In genomic region chr15:94254091-94254860, GRCm38 (mm10) we compare ENCODE assay signal across 9 mouse cellular contexts.
DNase-seq lines count a peak whose midpoint lies in the region; ATAC-seq and TF ChIP-seq lines count a peak whose summit lies in the region.
"Had no signal": no experiment of that assay in that cellular context is flagged by ENCODE, and none has a peak within 500 bp of the region (broad histone marks: within the 10 kb centered on the region; RNA-seq: fewer than 3 reads in every experiment).

No protein-coding gene starts in this region.

- no peak overlapping the region for H3K9ac ChIP-seq in intestine, postnatal 0 days (ENCODE audit: low read depth, low read length)
- no peak overlapping the region for H3K9ac ChIP-seq in intestine, embryonic 15.5 days
- no peak overlapping the region for H3K9ac ChIP-seq in kidney, embryonic 16.5 days (replicated peaks; ENCODE audit: low read length)

- H3K27ac ChIP-seq in intestine, postnatal 0 days (ENCODE audit: low read depth, low read length) = no peak overlapping the region
- no peak overlapping the region for H3K27ac ChIP-seq in intestine, embryonic 15.5 days
- 0 out of 2 replicates have a peak overlapping the region, but pooled peaks have one; percentile 9 for H3K27ac ChIP-seq in limb, embryonic 10.5 days
- no peak overlapping the region for H3K27ac ChIP-seq in kidney, embryonic 16.5 days (ENCODE audit: low read length)

- 79% methylated on average over 14 of the region's 14 CpGs for WGBS in intestine, postnatal 0 days
- WGBS in intestine, embryonic 15.5 days = 81% methylated on average over 14 of the region's 14 CpGs
- 89% methylated on average over 14 of the region's 14 CpGs for WGBS in limb, embryonic 10.5 days
- 78% methylated on average over 14 of the region's 14 CpGs for WGBS in kidney, embryonic 16.5 days

- no peak overlapping the region for H3K4me3 ChIP-seq in intestine, postnatal 0 days (ENCODE audit: low read depth, low read length)
- no peak overlapping the region for H3K4me3 ChIP-seq in intestine, embryonic 15.5 days (replicated peaks)
- H3K4me3 ChIP-seq in limb, embryonic 10.5 days = no peak overlapping the region
- no peak overlapping the region for H3K4me3 ChIP-seq in kidney, embryonic 16.5 days (ENCODE audit: low read length)
- H3K4me3 ChIP-seq: erythroblast, embryonic 14.5 days had no signal

- no peaks in the 10 kb centered on the region for H3K36me3 ChIP-seq in intestine, postnatal 0 days (ENCODE audit: control insufficient read depth, insufficient read depth)
- H3K36me3 ChIP-seq in intestine, embryonic 15.5 days = no peaks in the 10 kb centered on the region
- no peaks in the 10 kb centered on the region for H3K36me3 ChIP-seq in limb, embryonic 10.5 days
- H3K36me3 ChIP-seq in kidney, embryonic 16.5 days (ENCODE audit: insufficient read depth, low read length) = no peaks in the 10 kb centered on the region

- H3K27me3 ChIP-seq in intestine, postnatal 0 days (replicated peaks; ENCODE audit: control insufficient read depth, insufficient read depth, low read length) = no peaks in the 10 kb centered on the region
- no peaks in the 10 kb centered on the region for H3K27me3 ChIP-seq in intestine, embryonic 15.5 days (replicated peaks)
- H3K27me3 ChIP-seq in limb, embryonic 10.5 days (ENCODE audit: low read depth, poor library complexity, severe bottlenecking) = no peaks in the 10 kb centered on the region
- H3K27me3 ChIP-seq in kidney, embryonic 16.5 days (ENCODE audit: insufficient read depth, low read length) = no peaks in the 10 kb centered on the region

- no peaks in the 10 kb centered on the region for H3K9me3 ChIP-seq in intestine, postnatal 0 days (ENCODE audit: control insufficient read depth)
- no peaks in the 10 kb centered on the region for H3K9me3 ChIP-seq in intestine, embryonic 15.5 days
- H3K9me3 ChIP-seq in limb, embryonic 10.5 days (replicated peaks) = no peaks in the 10 kb centered on the region
- no peaks in the 10 kb centered on the region for H3K9me3 ChIP-seq in kidney, embryonic 16.5 days (ENCODE audit: low read length)

- TF ChIP-seq CTCF in intestine, postnatal 0 days (IDR thresholded peaks at IDR 0.05; ENCODE audit: low read depth) = peak; percentile 39

- no peak for ATAC-seq in intestine, postnatal 0 days
- no peak for ATAC-seq in intestine, embryonic 15.5 days
- no peak for ATAC-seq in kidney, embryonic 16.5 days (ENCODE audit: low FRiP score, low TSS enrichment)

- no peak overlapping the region for H3K4me2 ChIP-seq in intestine, postnatal 0 days (replicated peaks; ENCODE audit: low read depth)
- no peak overlapping the region for H3K4me2 ChIP-seq in intestine, embryonic 15.5 days (replicated peaks)
- H3K4me2 ChIP-seq in kidney, embryonic 16.5 days (replicated peaks; ENCODE audit: low read depth, low read length) = no peak overlapping the region

- H3K4me1 ChIP-seq in intestine, postnatal 0 days (replicated peaks; ENCODE audit: control insufficient read depth, insufficient read depth, low read length) = no peaks in the 10 kb centered on the region
- peaks cover 7% of the 10 kb centered on the region; the same call in 1 of the 2 replicates for H3K4me1 ChIP-seq in intestine, embryonic 15.5 days (replicated peaks)
- peaks cover 7% of the 10 kb centered on the region for H3K4me1 ChIP-seq in limb, embryonic 10.5 days
- no peaks in the 10 kb centered on the region for H3K4me1 ChIP-seq in kidney, embryonic 16.5 days (ENCODE audit: insufficient read depth, low read length)

- DNase-seq in T-cell, adult 2 months (ENCODE audit: low spot score) = peak; percentile 20
- peak; percentile 88 for DNase-seq in cerebellum, adult 9-10 months
- DNase-seq in limb, embryonic 10.5 days (ENCODE audit: low spot score) = no peak
- DNase-seq in adrenal gland, adult 2 months = no peak
- DNase-seq in adrenal gland, postnatal 25 days = no peak

Comparison
In these comparisons a context has a peak if more than half of its experiments do, and no peak if none do; other contexts are left out.
1. DNase-seq: peak in T-cell, adult 2 months (single experiment) and cerebellum, adult 9-10 months (single experiment); none in limb, embryonic 10.5 days (single experiment), adrenal gland, adult 2 months (single experiment) and adrenal gland, postnatal 25 days (single experiment).